Mouse (Mus musculus) forebrain, embryonic 10.5 days (tissue): Measurements from ENCODE around the gene Olfr186. TPM values are rescaled to one million over a fixed set of nuclear protein-coding genes. Genes with fewer than 3 reads are reported as not detected.

Experiments used
- polyA plus RNA-seq: library from polyadenylated mRNA; unstranded; fragments of >200 nt; fragmentation: Nextera tagmentation; extraction: Ambion mirVana; gene quantifications from 2 replicates; pipeline ENCODE4 v1.2.1, GENCODE M21; 2016

Gene Olfr186
- polyA plus RNA-seq, 1 experiment from 2014 or later: not detected

Other genes starting within 250 kb of the Olfr186 start
- not detected in 2 replicates for gene Olfr173, start 230.0 kb downstream of the Olfr186 start, polyA plus RNA-seq
- gene Olfr175-ps1, start 203.5 kb downstream of the Olfr186 start, polyA plus RNA-seq: not detected in 2 replicates
- gene Olfr177, start 155.5 kb downstream of the Olfr186 start, polyA plus RNA-seq: not detected in 2 replicates
- not detected in 2 replicates for gene Olfr178, start 138.2 kb downstream of the Olfr186 start, polyA plus RNA-seq
- not detected in 2 replicates for gene Olfr181, start 101.5 kb downstream of the Olfr186 start, polyA plus RNA-seq
- not detected in 2 replicates for gene Olfr180, start 100.9 kb downstream of the Olfr186 start, polyA plus RNA-seq
- gene Olfr183, start 34.9 kb downstream of the Olfr186 start, polyA plus RNA-seq: not detected in 2 replicates
- gene Olfr187, start 9.5 kb upstream of the Olfr186 start, polyA plus RNA-seq: not detected in 2 replicates
- not detected in 2 replicates for gene Olfr190, start 47.7 kb upstream of the Olfr186 start, polyA plus RNA-seq
- not detected in 2 replicates for gene Olfr191, start 59.5 kb upstream of the Olfr186 start, polyA plus RNA-seq
- not detected in 2 replicates for gene Olfr193, start 81.6 kb upstream of the Olfr186 start, polyA plus RNA-seq
- not detected in 2 replicates for gene Olfr194, start 90.8 kb upstream of the Olfr186 start, polyA plus RNA-seq
- gene Olfr195, start 116.8 kb upstream of the Olfr186 start, polyA plus RNA-seq: not detected in 2 replicates
- gene Olfr196, start 140.2 kb upstream of the Olfr186 start, polyA plus RNA-seq: not detected in 2 replicates
- not detected in 2 replicates for gene Olfr198, start 173.2 kb upstream of the Olfr186 start, polyA plus RNA-seq
- gene Olfr199, start 189.5 kb upstream of the Olfr186 start, polyA plus RNA-seq: not detected in 2 replicates
- not detected in 2 replicates for gene Olfr201, start 242.3 kb upstream of the Olfr186 start, polyA plus RNA-seq